Mouse (Mus musculus): ENCODE data around the gene Ube2d3.
A peak's percentile ranks its signal among the peaks of the same experiment; 100 is the strongest.
"Not testable (repeated sequence)": the region's sequence is repeated elsewhere in the genome, so short reads cannot be mapped to it uniquely, and the experiment has no call there.

Ube2d3 gene

GRCm38 (mm10) chr3:135491102-135491501 is 53.2 kb downstream of the Ube2d3 start:
- no peak for DNase-seq (ENCODE audit: low spot score)

GRCm38 (mm10) chr3:135493320-135493719 is 55.4 kb downstream of the Ube2d3 start:
- not testable (repeated sequence) for DNase-seq (ENCODE audit: low spot score)

- not testable (repeated sequence) for DNase-seq (ENCODE audit: low spot score)
Observed at GRCm38 (mm10) chr3:135497956-135498355, 60.0 kb downstream of the Ube2d3 start.

GRCm38 (mm10) chr3:135498891-135499290 is 60.9 kb downstream of the Ube2d3 start:
- DNase-seq (ENCODE audit: low spot score), result no peak

- DNase-seq (ENCODE audit: low spot score), result no peak
Observed at GRCm38 (mm10) chr3:135503160-135503559, 65.2 kb downstream of the Ube2d3 start.

- DNase-seq (ENCODE audit: low spot score), result peak; percentile 67
Observed at GRCm38 (mm10) chr3:135505369-135505909, 67.5 kb downstream of the Ube2d3 start.

GRCm38 (mm10) chr3:135505916-135506482 is 68.0 kb downstream of the Ube2d3 start:
- no peak for DNase-seq (ENCODE audit: low spot score)

- no peak for DNase-seq (ENCODE audit: low spot score)
Observed at GRCm38 (mm10) chr3:135507506-135507905, 69.6 kb downstream of the Ube2d3 start.

- DNase-seq (ENCODE audit: low spot score), result no peak
Observed at GRCm38 (mm10) chr3:135508191-135508590, 70.2 kb downstream of the Ube2d3 start.

- no peak for DNase-seq (ENCODE audit: low spot score)
Observed at GRCm38 (mm10) chr3:135510372-135510771, 72.4 kb downstream of the Ube2d3 start.

- DNase-seq (ENCODE audit: low spot score), result no peak
Observed at GRCm38 (mm10) chr3:135511683-135512082, 73.7 kb downstream of the Ube2d3 start.

GRCm38 (mm10) chr3:135513270-135513669 is 75.3 kb downstream of the Ube2d3 start:
- DNase-seq (ENCODE audit: low spot score), result no peak

- DNase-seq (ENCODE audit: low spot score), result no peak
Observed at GRCm38 (mm10) chr3:135513800-135514425, 76.0 kb downstream of the Ube2d3 start.

- DNase-seq (ENCODE audit: low spot score), result no peak
Observed at GRCm38 (mm10) chr3:135515246-135515645, 77.3 kb downstream of the Ube2d3 start.

GRCm38 (mm10) chr3:135516891-135517290 is 78.9 kb downstream of the Ube2d3 start:
- DNase-seq (ENCODE audit: low spot score), result peak; percentile 39

Measured in layer of hippocampus, adult 11-12 months (tissue).